ENCODE assay signal across 8 mouse cellular contexts in genomic region chr1:156939251-156940141, GRCm38 (mm10). TPM values are rescaled to one million over a fixed set of nuclear protein-coding genes. Genes with fewer than 3 reads are reported as not detected.
DNase-seq lines count a peak whose midpoint lies in the region; ATAC-seq and TF ChIP-seq lines count a peak whose summit lies in the region.

Gene Ralgps2, minus strand, starts transcription at chr1:156939626.

- TF ChIP-seq CTCF in heart, postnatal 0 days (IDR thresholded peaks at IDR 0.05; ENCODE audit: low read depth): no peak
- TF ChIP-seq CTCF in testis, adult 2 months (IDR thresholded peaks at IDR 0.05; ENCODE audit: control insufficient read depth, insufficient read depth, insufficient replicate concordance, low read depth, low read length): no peak

- peak; percentile 85 for ATAC-seq in embryonic facial prominence, embryonic 15.5 days (ENCODE audit: insufficient number of reproducible peaks, low FRiP score, low TSS enrichment, low read depth)
- ATAC-seq in heart, postnatal 0 days (ENCODE audit: insufficient read depth, low read depth): peak; percentile 90
- peak; percentile 81 for ATAC-seq in liver, embryonic 16.5 days (ENCODE audit: low read depth)
- ATAC-seq in neural tube, embryonic 12.5 days (ENCODE audit: low FRiP score, low read depth): peak; percentile 83

- no peak for TF ChIP-seq EP300 in heart, postnatal 0 days (IDR thresholded peaks at IDR 0.05; ENCODE audit: low read depth)

- peak within 1 kb of the TSS; percentile 82 for H3K9ac ChIP-seq in embryonic facial prominence, embryonic 15.5 days
- peak within 1 kb of the TSS; percentile 86 for H3K9ac ChIP-seq in heart, postnatal 0 days (replicated peaks; ENCODE audit: low read depth, low read length)
- H3K9ac ChIP-seq in liver, embryonic 16.5 days (ENCODE audit: low read depth, low read length): peak within 1 kb of the TSS; percentile 78
- peak within 1 kb of the TSS; percentile 96 for H3K9ac ChIP-seq in neural tube, embryonic 12.5 days

- WGBS in embryonic facial prominence, embryonic 15.5 days: under 1% methylated on average over 89 of the region's 124 CpGs
- WGBS in heart, postnatal 0 days: under 1% methylated on average over 86 of the region's 124 CpGs
- under 1% methylated on average over 96 of the region's 124 CpGs for WGBS in liver, embryonic 16.5 days (ENCODE audit: insufficient replicate concordance)
- under 1% methylated on average over 117 of the region's 124 CpGs for WGBS in neural tube, embryonic 12.5 days

- peak; percentile 82 for DNase-seq in CD4-positive, CD25-positive, alpha-beta regulatory T cell, adult 2 months (ENCODE audit: low read depth, low spot score)
- peak; percentile 28 to 36 for DNase-seq in adrenal gland, postnatal 4 days (ENCODE audit: low spot score in 2 of 2)
- DNase-seq in heart, postnatal 0 days (ENCODE audit: low spot score): no peak
- DNase-seq in kidney, postnatal 36 days: peak; percentile 64 to 84

- TF ChIP-seq POLR2A in testis, adult 2 months (IDR thresholded peaks at IDR 0.05; ENCODE audit: control insufficient read depth, low read depth, low read length): peak; percentile 59; the same call in 1 of the 2 replicates

- H3K4me1 ChIP-seq in embryonic facial prominence, embryonic 15.5 days: peaks cover 13% of the 10 kb centered on the region
- H3K4me1 ChIP-seq in heart, postnatal 0 days (ENCODE audit: control insufficient read depth, insufficient read depth): no peaks in the 10 kb centered on the region
- H3K4me1 ChIP-seq in liver, embryonic 16.5 days (ENCODE audit: control insufficient read depth, low read depth, low read length): peaks cover 10% of the 10 kb centered on the region
- H3K4me1 ChIP-seq in neural tube, embryonic 12.5 days: peaks cover 12% of the 10 kb centered on the region
- H3K4me1 ChIP-seq in testis, adult 2 months (ENCODE audit: control insufficient read depth, insufficient read depth, low read length): peaks cover 2% of the 10 kb centered on the region

- peak within 1 kb of the TSS; percentile 91 for H3K4me3 ChIP-seq in embryonic facial prominence, embryonic 15.5 days (replicated peaks)
- H3K4me3 ChIP-seq in heart, postnatal 0 days (ENCODE audit: low read depth, low read length): peak within 1 kb of the TSS; percentile 72
- H3K4me3 ChIP-seq in liver, embryonic 16.5 days (ENCODE audit: low read depth, low read length): peak within 1 kb of the TSS; percentile 82
- peak within 1 kb of the TSS; percentile 94 for H3K4me3 ChIP-seq in neural tube, embryonic 12.5 days
- peak within 1 kb of the TSS; percentile 98 for H3K4me3 ChIP-seq in testis, adult 2 months (ENCODE audit: control insufficient read depth, low read depth, low read length)

- no peaks in the 10 kb centered on the region for H3K27me3 ChIP-seq in embryonic facial prominence, embryonic 15.5 days
- no peaks in the 10 kb centered on the region for H3K27me3 ChIP-seq in heart, postnatal 0 days (ENCODE audit: control insufficient read depth, insufficient read depth, low read length)
- peaks cover 14% of the 10 kb centered on the region for H3K27me3 ChIP-seq in liver, embryonic 16.5 days (ENCODE audit: control insufficient read depth, insufficient read depth, low read depth, low read length)
- no peaks in the 10 kb centered on the region for H3K27me3 ChIP-seq in neural tube, embryonic 12.5 days (replicated peaks)
- no peaks in the 10 kb centered on the region for H3K27me3 ChIP-seq in testis, adult 2 months (ENCODE audit: control insufficient read depth, insufficient read depth, low read length)

- no peaks in the 10 kb centered on the region for H3K9me3 ChIP-seq in embryonic facial prominence, embryonic 15.5 days (replicated peaks)
- no peaks in the 10 kb centered on the region for H3K9me3 ChIP-seq in heart, postnatal 0 days (replicated peaks; ENCODE audit: control insufficient read depth, low read length)
- H3K9me3 ChIP-seq in liver, embryonic 16.5 days (replicated peaks; ENCODE audit: control insufficient read depth, low read length): no peaks in the 10 kb centered on the region
- H3K9me3 ChIP-seq in neural tube, embryonic 12.5 days: no peaks in the 10 kb centered on the region

- H3K4me2 ChIP-seq in embryonic facial prominence, embryonic 15.5 days (replicated peaks): peak within 1 kb of the TSS; percentile 84
- peak within 1 kb of the TSS; percentile 67 for H3K4me2 ChIP-seq in heart, postnatal 0 days (ENCODE audit: low read depth, low read length)
- peak within 1 kb of the TSS; percentile 94 for H3K4me2 ChIP-seq in liver, embryonic 16.5 days (ENCODE audit: low read depth, low read length)
- H3K4me2 ChIP-seq in neural tube, embryonic 12.5 days (replicated peaks): peak within 1 kb of the TSS; percentile 85

- H3K27ac ChIP-seq in embryonic facial prominence, embryonic 15.5 days (replicated peaks): peak within 1 kb of the TSS; percentile 94
- peak within 1 kb of the TSS; percentile 84 for H3K27ac ChIP-seq in heart, postnatal 0 days (ENCODE audit: low read depth)
- H3K27ac ChIP-seq in liver, embryonic 16.5 days (ENCODE audit: low read length): peak within 1 kb of the TSS; percentile 88
- peak within 1 kb of the TSS; percentile 94 for H3K27ac ChIP-seq in neural tube, embryonic 12.5 days
- H3K27ac ChIP-seq in testis, adult 2 months (ENCODE audit: control insufficient read depth, insufficient read depth, low read depth, low read length): peak within 1 kb of the TSS; percentile 95

- H3K36me3 ChIP-seq in embryonic facial prominence, embryonic 15.5 days: no peaks in the 10 kb centered on the region
- H3K36me3 ChIP-seq in heart, postnatal 0 days (replicated peaks; ENCODE audit: control insufficient read depth, insufficient read depth, low read length): no peaks in the 10 kb centered on the region
- no peaks in the 10 kb centered on the region for H3K36me3 ChIP-seq in liver, embryonic 16.5 days (ENCODE audit: control insufficient read depth, insufficient read depth)
- H3K36me3 ChIP-seq in neural tube, embryonic 12.5 days: no peaks in the 10 kb centered on the region
- H3K36me3 ChIP-seq in testis, adult 2 months (ENCODE audit: control insufficient read depth, insufficient read depth, low read length): no peaks in the 10 kb centered on the region

RNA-seq across cellular contexts. Expression of gene Ralgps2, which starts in this region (rescaled TPM):
- 10 to 100 TPM; 35.6 to 39.9 TPM for total RNA-seq in adrenal gland, postnatal 4 days (2021)
- 74.4 and 88.1 TPM in 2 replicates for polyA plus RNA-seq in embryonic facial prominence, embryonic 15.5 days (2015; fragmentation: Nextera tagmentation; extraction: Ambion mirVana)
- 24.5 and 48.0 TPM in 2 replicates for total RNA-seq in heart, postnatal 0 days (2014; rRNA removed; ENCODE audit: low replicate concordance)
- 34.3 and 40.0 TPM in 2 replicates for polyA plus RNA-seq in heart, postnatal 0 days (2015; fragmentation: Nextera tagmentation; extraction: Ambion mirVana)
- 13.1 and 14.2 TPM in 2 replicates for polyA plus RNA-seq in liver, embryonic 16.5 days (2015; fragmentation: Nextera tagmentation; extraction: Ambion mirVana)
- 110 and 120 TPM in 2 replicates for polyA plus RNA-seq in neural tube, embryonic 12.5 days (2016; fragmentation: Nextera tagmentation; extraction: Ambion mirVana)
- polyA plus RNA-seq in testis, adult 2 months (2012; rRNA removed): 123 and 132 TPM in 2 replicates
